Mouse (Mus musculus) gastrocnemius, adult 8-10 months (tissue): Measurements from ENCODE around the gene Snrpa. TPM values are rescaled to one million over a fixed set of nuclear protein-coding genes. Genes with fewer than 3 reads are reported as not detected.
"Not testable (repeated sequence)": the region's sequence is repeated elsewhere in the genome, so short reads cannot be mapped to it uniquely, and the experiment has no call there.

Experiments
- DNase-seq, 2 experiments: peaks; one replicate each; pipeline ENCODE4 v3.0.0; 2022; ENCODE audit warnings: low spot score in 2 of 2
- total RNA-seq, 4 experiments: library from RNA; stranded (reverse); gene quantifications; 2 replicates each; pipeline ENCODE4 v1.2.4; 2022

Gene Snrpa
- total RNA-seq = 10 to 100 TPM; 27.9 to 32.9 (median 31.6) TPM

DNA sequence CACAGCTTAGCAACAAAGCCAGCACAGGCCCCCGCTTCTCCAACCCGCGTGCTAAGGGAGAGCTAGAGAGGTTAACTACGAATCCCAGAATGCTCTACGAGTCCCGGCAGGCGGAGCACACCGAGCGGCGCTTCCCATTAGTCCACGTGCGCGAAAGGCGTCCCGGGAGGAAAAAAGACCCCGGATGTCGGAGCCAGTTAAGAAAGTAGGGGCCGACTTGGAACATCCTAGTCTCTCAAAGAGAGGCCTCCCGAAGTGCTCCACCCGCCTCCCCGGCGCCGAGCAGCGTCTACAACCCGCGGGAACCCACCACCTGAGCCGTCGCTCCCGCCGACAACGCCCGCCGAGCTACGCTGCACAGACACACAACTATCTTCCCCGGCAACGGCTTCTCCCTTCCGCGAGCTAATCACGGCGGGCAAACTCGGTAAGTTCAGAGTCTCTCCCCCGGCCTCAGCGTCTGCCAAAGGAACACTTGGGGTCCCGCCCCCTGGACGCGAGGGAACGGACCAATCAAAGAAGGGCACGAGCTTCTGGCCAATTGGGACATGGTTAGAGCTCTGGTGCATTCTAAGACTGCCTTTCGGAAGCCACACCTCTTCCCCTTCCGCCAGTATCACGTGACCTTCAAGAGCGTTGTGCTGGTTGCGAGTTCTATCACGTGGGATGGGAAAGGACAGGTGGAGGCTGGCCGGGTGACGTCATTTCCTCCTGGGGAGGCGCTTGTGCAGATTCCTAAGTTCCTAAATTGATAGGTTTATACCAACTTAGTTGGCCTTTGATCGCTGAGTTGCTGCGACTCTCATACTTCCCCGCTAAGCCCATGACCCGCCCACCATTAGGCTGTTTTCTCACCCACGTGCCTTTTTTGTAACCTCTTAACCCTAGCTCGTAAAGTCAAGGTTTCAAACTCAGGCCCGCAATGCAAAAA lies at the start of gene Snrpa, which contains the start of gene BC024978:
Gene Snrpa (minus strand): TSS at position 591 of the 931 bp plus-strand sequence.
Gene BC024978 (plus strand): TSS at position 101 of the 931 bp plus-strand sequence.
- DNase-seq = peak; percentile 98

GRCm38 (mm10) chr7:27244088-27244487 lies 48.0 kb upstream of the Snrpa start:
- not testable (repeated sequence) for DNase-seq

DNA sequence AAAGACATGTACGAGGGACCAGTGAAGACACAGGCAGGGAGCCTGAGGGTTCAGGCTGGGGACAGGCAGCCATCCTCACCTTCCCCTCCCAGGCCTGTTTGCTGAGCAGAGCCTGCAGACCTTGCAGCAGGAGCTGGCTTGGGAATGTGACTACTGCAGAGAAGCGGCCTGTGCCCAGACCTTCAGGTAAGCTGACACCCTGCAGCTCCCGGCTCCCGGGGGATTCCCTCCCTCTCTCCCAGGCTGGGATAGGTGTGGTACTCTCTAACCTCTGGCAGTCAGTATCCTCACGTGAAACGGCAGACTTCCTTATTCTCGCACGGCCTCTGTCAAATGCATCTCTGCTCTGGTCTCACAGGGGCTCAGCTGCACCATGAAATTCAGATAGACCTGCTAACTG lies 47.1 kb upstream of the Snrpa start:
- peak; percentile 56 to 74 for DNase-seq

- no peak for DNase-seq
Observed at GRCm38 (mm10) chr7:27238568-27238967, 42.5 kb upstream of the Snrpa start.

DNA sequence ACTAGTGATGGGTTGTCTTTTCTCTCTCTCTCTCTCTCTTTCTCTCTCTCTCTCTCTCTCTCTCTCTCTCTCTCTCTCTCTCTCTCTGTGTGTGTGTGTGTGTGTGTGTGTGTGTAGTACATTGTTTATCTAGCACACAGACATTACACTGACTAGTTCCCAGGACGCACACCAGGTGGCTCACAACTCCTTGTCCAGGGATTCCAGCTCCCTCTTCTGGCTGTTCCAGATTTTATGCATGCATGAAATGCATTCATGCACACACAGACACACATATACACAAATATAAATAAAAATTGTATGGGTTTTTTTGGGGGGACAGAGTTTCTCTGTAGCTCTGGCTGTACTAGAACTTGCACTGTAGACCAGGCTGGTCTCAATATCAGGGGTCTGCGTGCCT lies 41.5 kb upstream of the Snrpa start:
- no peak for DNase-seq

GRCm38 (mm10) chr7:27235726-27236125 lies 39.7 kb upstream of the Snrpa start:
- DNase-seq = no peak

GRCm38 (mm10) chr7:27233300-27233699 lies 37.2 kb upstream of the Snrpa start:
- DNase-seq = no peak

GRCm38 (mm10) chr7:27232781-27233281 lies 36.8 kb upstream of the Snrpa start, which contains the start of gene Coq8b:
Gene Coq8b (plus strand): TSS chr7:27233023.
- peak; percentile 85 to 86 for DNase-seq

GRCm38 (mm10) chr7:27231693-27232331 lies 35.7 kb upstream of the Snrpa start:
- DNase-seq = peak; percentile 26 to 34

DNA sequence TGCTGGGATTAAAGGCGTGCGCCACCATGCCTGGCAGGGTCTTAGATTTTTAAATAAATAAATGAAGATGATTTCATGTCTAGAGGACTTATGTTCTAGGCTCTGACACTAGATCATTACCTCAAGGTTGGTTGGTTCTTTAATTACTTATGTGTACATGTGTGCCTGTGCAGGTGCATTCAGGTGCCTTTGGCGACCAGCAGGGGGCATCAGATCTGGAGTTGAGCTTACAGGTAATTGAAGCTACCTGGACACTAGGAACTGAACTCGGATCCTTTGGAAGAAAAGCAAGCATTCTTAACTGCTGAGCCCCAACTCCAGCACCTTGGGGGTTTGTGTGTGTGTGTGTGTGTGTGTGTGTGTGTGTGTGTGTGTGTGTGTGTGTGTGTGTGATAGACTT lies 34.7 kb upstream of the Snrpa start:
- DNase-seq = no peak

- no peak for DNase-seq
Observed at GRCm38 (mm10) chr7:27228865-27229264, 32.8 kb upstream of the Snrpa start.

DNA sequence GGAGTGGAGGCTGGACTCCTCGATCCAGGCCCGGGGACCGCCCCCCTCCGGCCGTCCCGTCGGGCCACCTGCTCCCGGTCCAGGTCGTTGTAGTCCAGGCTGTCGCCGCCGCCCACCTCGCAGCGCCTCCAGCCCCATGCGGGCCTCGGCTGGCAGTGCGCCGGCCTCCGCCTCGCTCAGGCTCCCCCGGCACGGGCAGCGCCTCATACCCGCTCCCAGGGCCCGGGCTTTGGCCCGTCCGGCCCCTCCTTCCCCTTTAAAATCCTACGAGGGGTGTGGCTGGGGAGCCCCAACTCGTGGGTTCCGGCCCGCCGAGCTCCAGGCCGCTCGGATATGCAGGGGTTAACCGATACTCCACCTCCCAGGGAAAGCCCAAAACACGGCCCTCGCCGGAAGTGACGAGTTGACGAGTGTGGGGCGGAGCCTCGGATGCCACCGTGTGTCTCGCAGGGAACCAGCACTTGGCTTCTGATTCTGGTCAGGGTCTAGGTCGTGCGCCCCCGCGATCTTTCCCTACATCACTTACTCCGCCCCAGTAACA lies 32.3 kb upstream of the Snrpa start, which contains the start of gene Itpkc:
Gene Itpkc (minus strand): TSS at position 381 of the 541 bp plus-strand sequence.
- peak; percentile 80 to 84 for DNase-seq

DNA sequence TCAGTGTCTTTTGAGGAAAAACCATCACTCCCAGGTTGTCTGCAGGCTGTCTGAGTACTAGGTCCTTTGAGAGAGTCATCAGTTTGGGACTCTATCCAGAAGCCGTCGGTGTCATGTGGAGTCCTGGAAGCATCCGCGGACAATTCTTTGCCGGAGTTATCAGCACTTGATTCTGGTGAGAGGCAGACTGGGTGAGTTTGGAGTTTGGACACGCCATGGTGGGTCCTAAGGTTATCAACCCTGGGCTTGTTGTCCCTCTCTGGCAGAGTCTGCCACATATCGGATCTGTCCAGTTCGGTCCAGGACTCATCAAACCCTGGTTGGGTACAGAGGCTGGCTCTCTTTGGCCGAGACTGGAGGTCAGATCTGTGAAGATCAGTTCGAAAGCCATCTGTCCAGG lies 31.6 kb upstream of the Snrpa start:
- no peak for DNase-seq

DNA sequence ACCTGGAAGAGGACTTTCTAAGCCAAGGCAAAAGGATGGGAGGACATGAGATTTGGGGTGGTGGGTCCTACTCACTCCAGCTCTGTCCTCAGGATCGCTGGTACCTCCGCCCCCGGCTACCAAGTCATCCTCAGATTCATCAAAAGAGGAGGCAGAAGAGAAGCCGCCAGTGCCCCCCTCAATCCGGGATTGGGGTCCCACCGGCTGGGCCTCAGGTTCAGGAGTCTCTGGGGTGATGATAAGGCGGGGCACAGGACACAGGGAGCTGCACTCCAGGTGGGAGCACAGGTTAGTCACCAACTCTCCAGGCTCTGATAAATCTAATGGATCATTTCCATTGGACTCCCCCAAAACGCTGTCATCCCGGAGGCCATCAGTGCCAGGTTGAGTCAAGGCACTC lies 31.2 kb upstream of the Snrpa start:
- no peak for DNase-seq

GRCm38 (mm10) chr7:27224877-27225575 lies 29.0 kb upstream of the Snrpa start:
- DNase-seq = no peak

GRCm38 (mm10) chr7:27222538-27222937 lies 26.5 kb upstream of the Snrpa start:
- DNase-seq = no peak

GRCm38 (mm10) chr7:27221939-27222338 lies 25.9 kb upstream of the Snrpa start:
- DNase-seq = no peak

- DNase-seq = no peak
Observed at GRCm38 (mm10) chr7:27219937-27220336, 23.9 kb upstream of the Snrpa start.

- DNase-seq = no peak
Observed at GRCm38 (mm10) chr7:27218586-27218985, 22.5 kb upstream of the Snrpa start.

GRCm38 (mm10) chr7:27212626-27213025 lies 16.6 kb upstream of the Snrpa start:
- DNase-seq = no peak
